Mouse (Mus musculus) limb, embryonic 15.5 days (tissue): Measurements from ENCODE around the gene Igsf23. TPM values are rescaled to one million over a fixed set of nuclear protein-coding genes. Genes with fewer than 3 reads are reported as not detected.

Source experiments
- ATAC-seq: fragments of 200-750 bp; cut with Nextera tagmentation; 2 replicates; pipeline ENCODE4 v1.8.0; 2017; ENCODE audit warnings: low read depth, moderate TSS enrichment; ENCODE audit not compliant: insufficient number of reproducible peaks, low FRiP score, low TSS enrichment
- H3K27ac ChIP-seq: fragments of 300-500 bp; sonication (generic); 2 replicates; pipeline ENCODE4 v1.5.1; 2015; ENCODE audit warnings: moderate library complexity, mild to moderate bottlenecking, inconsistent platforms
- H3K27me3 ChIP-seq: fragments of 300-500 bp; sonication (generic); 2 replicates; pipeline ENCODE4 v1.6.1; 2015; ENCODE audit warnings: inconsistent platforms
- H3K36me3 ChIP-seq: fragments of 300-500 bp; sonication (generic); 2 replicates; pipeline ENCODE4 v1.6.1; 2015; ENCODE audit warnings: inconsistent platforms
- H3K4me1 ChIP-seq: fragments of 300-500 bp; sonication (generic); 2 replicates; pipeline ENCODE4 v1.6.1; 2015; ENCODE audit warnings: inconsistent platforms
- H3K4me2 ChIP-seq: fragments of 300-500 bp; sonication (generic); 2 replicates; pipeline ENCODE4 v1.6.1; 2015; ENCODE audit warnings: mild to moderate bottlenecking, inconsistent platforms
- H3K4me3 ChIP-seq: fragments of 300-500 bp; sonication (generic); 2 replicates; pipeline ENCODE4 v1.5.1; 2015; ENCODE audit warnings: mild to moderate bottlenecking, inconsistent platforms
- H3K9ac ChIP-seq: fragments of 300-500 bp; sonication (generic); 2 replicates; pipeline ENCODE4 v1.6.1; 2015; ENCODE audit warnings: inconsistent platforms
- H3K9me3 ChIP-seq: fragments of 300-500 bp; sonication (generic); 2 replicates; pipeline ENCODE4 v1.6.1; 2016; ENCODE audit warnings: inconsistent platforms
- whole genome bisulfite sequencing: fragments of 180-500 bp; shearing (Covaris S2); methylation state at CpG from one replicate; pipeline ENCODE4 v1.1.7; 2015; 5-methylcytosine and 5-hydroxymethylcytosine counted together
- polyA plus RNA-seq: library from polyadenylated mRNA; unstranded; fragments of >200 nt; fragmentation: Nextera tagmentation; extraction: Ambion mirVana; gene quantifications from 2 replicates; pipeline ENCODE4 v1.2.1, GENCODE M21; 2015

Igsf23 gene
- polyA plus RNA-seq, 1 experiment from 2014 or later, result not detected

GRCm38 (mm10) chr7:19952320-19952986, 1.9 kb upstream of the Igsf23 start:
- no peak for ATAC-seq
- H3K4me3 ChIP-seq, result no peak overlapping the region
- no peaks in the 10 kb centered on the region for H3K4me1 ChIP-seq
- no peaks in the 10 kb centered on the region for H3K27me3 ChIP-seq
- H3K9ac ChIP-seq, result no peak overlapping the region
- no peak overlapping the region for H3K27ac ChIP-seq
- no peaks in the 10 kb centered on the region for H3K9me3 ChIP-seq
- WGBS, result 74% methylated on average over 10 of the region's 10 CpGs
- H3K4me2 ChIP-seq, result no peak overlapping the region
- H3K36me3 ChIP-seq, result no peaks in the 10 kb centered on the region

- no peaks in the 10 kb centered on the region for H3K36me3 ChIP-seq
- no peak overlapping the region for H3K4me2 ChIP-seq
- no peak overlapping the region for H3K4me3 ChIP-seq
- H3K27me3 ChIP-seq, result no peaks in the 10 kb centered on the region
- H3K27ac ChIP-seq, result no peak overlapping the region
- no peak overlapping the region for H3K9ac ChIP-seq
- H3K9me3 ChIP-seq, result no peaks in the 10 kb centered on the region
- H3K4me1 ChIP-seq, result no peaks in the 10 kb centered on the region
- WGBS, result 51% methylated on average over 10 of the region's 10 CpGs
- no peak for ATAC-seq
Measured at GRCm38 (mm10) chr7:19949996-19950395, 560 bp downstream of the Igsf23 start.

GRCm38 (mm10) chr7:19948956-19949355, 1.6 kb downstream of the Igsf23 start:
- Histone ChIP-seq H3K36me3 (no peaks in the 10 kb centered on the region), H3K9me3 (no peaks in the 10 kb centered on the region), H3K4me3 (no peak overlapping the region), H3K9ac (no peak overlapping the region), H3K4me2 (no peak overlapping the region), H3K4me1 (no peaks in the 10 kb centered on the region), H3K27me3 (no peaks in the 10 kb centered on the region), H3K27ac (no peak overlapping the region)
- ATAC-seq, result no peak
- 71% methylated on average over 12 of the region's 12 CpGs for WGBS

GRCm38 (mm10) chr7:19945821-19946515, 4.6 kb downstream of the Igsf23 start:
- no peaks in the 10 kb centered on the region for H3K27me3 ChIP-seq
- H3K9me3 ChIP-seq, result no peaks in the 10 kb centered on the region
- no peak overlapping the region for H3K4me2 ChIP-seq
- H3K4me3 ChIP-seq, result no peak overlapping the region
- WGBS, result 69% methylated on average over 13 of the region's 13 CpGs
- no peak for ATAC-seq
- H3K4me1 ChIP-seq, result no peaks in the 10 kb centered on the region
- no peak overlapping the region for H3K27ac ChIP-seq
- H3K9ac ChIP-seq, result no peak overlapping the region
- no peaks in the 10 kb centered on the region for H3K36me3 ChIP-seq

GRCm38 (mm10) chr7:19945201-19945600, 5.4 kb downstream of the Igsf23 start:
- H3K27ac ChIP-seq, result no peak overlapping the region
- H3K9ac ChIP-seq, result no peak overlapping the region
- H3K4me3 ChIP-seq, result no peak overlapping the region
- H3K4me1 ChIP-seq, result peaks cover 3% of the 10 kb centered on the region; the same call in 1 of the 2 replicates
- 88% methylated on average over 5 of the region's 5 CpGs for WGBS
- no peaks in the 10 kb centered on the region for H3K9me3 ChIP-seq
- no peak overlapping the region for H3K4me2 ChIP-seq
- no peak for ATAC-seq
- no peaks in the 10 kb centered on the region for H3K27me3 ChIP-seq
- no peaks in the 10 kb centered on the region for H3K36me3 ChIP-seq

GRCm38 (mm10) chr7:19944709-19945108, 5.8 kb downstream of the Igsf23 start:
- 88% methylated on average over 8 of the region's 8 CpGs for WGBS

GRCm38 (mm10) chr7:19940256-19940655, 10.3 kb downstream of the Igsf23 start:
- no peak overlapping the region for H3K9ac ChIP-seq
- H3K9me3 ChIP-seq, result no peaks in the 10 kb centered on the region
- peaks cover 8% of the 10 kb centered on the region for H3K4me1 ChIP-seq
- H3K36me3 ChIP-seq, result no peaks in the 10 kb centered on the region
- 15% methylated on average over 5 of the region's 6 CpGs for WGBS
- no peaks in the 10 kb centered on the region for H3K27me3 ChIP-seq
- peak overlapping the region; percentile 70 for H3K27ac ChIP-seq
- no peak overlapping the region for H3K4me2 ChIP-seq
- H3K4me3 ChIP-seq, result no peak overlapping the region
- no peak for ATAC-seq

More at GRCm38 (mm10) chr7:19944709-19945108, 5.8 kb downstream of the Igsf23 start:
- no peak for ATAC-seq
- H3K27ac ChIP-seq, result no peak overlapping the region
- H3K27me3 ChIP-seq, result no peaks in the 10 kb centered on the region
- no peak overlapping the region for H3K4me3 ChIP-seq
- H3K4me2 ChIP-seq, result no peak overlapping the region
- H3K36me3 ChIP-seq, result no peaks in the 10 kb centered on the region
- peaks cover 6% of the 10 kb centered on the region for H3K4me1 ChIP-seq
- H3K9ac ChIP-seq, result no peak overlapping the region
- H3K9me3 ChIP-seq, result no peaks in the 10 kb centered on the region

GRCm38 (mm10) chr7:19939555-19940235, 10.9 kb downstream of the Igsf23 start:
- H3K9me3 ChIP-seq, result no peaks in the 10 kb centered on the region
- no peak overlapping the region for H3K9ac ChIP-seq
- ATAC-seq, result peak; percentile 75
- no peak overlapping the region for H3K4me3 ChIP-seq
- peak overlapping the region; percentile 61 for H3K27ac ChIP-seq
- no peaks in the 10 kb centered on the region for H3K27me3 ChIP-seq
- no peaks in the 10 kb centered on the region for H3K36me3 ChIP-seq
- WGBS, result 50% methylated on average over 10 of the region's 12 CpGs
- peaks cover 8% of the 10 kb centered on the region for H3K4me1 ChIP-seq
- H3K4me2 ChIP-seq, result no peak overlapping the region

- no peaks in the 10 kb centered on the region for H3K27me3 ChIP-seq
- H3K9ac ChIP-seq, result no peak overlapping the region
- no peak overlapping the region for H3K4me2 ChIP-seq
- ATAC-seq, result no peak
- no peaks in the 10 kb centered on the region for H3K36me3 ChIP-seq
- no peak overlapping the region for H3K4me3 ChIP-seq
- H3K27ac ChIP-seq, result no peak overlapping the region
- H3K4me1 ChIP-seq, result peaks cover 19% of the 10 kb centered on the region
- WGBS, result 75% methylated on average over 11 of the region's 11 CpGs
- no peaks in the 10 kb centered on the region for H3K9me3 ChIP-seq
Measured at GRCm38 (mm10) chr7:19937229-19937821, 13.2 kb downstream of the Igsf23 start.

- ATAC-seq, result no peak
- no peaks in the 10 kb centered on the region for H3K36me3 ChIP-seq
- no peak overlapping the region for H3K4me3 ChIP-seq
- WGBS, result 48% methylated on average over 6 of the region's 6 CpGs
- H3K27me3 ChIP-seq, result peaks cover 9% of the 10 kb centered on the region; the same call in 1 of the 2 replicates
- H3K27ac ChIP-seq, result no peak overlapping the region
- no peaks in the 10 kb centered on the region for H3K9me3 ChIP-seq
- no peak overlapping the region for H3K9ac ChIP-seq
- peaks cover 20% of the 10 kb centered on the region for H3K4me1 ChIP-seq
- H3K4me2 ChIP-seq, result no peak overlapping the region
Measured at GRCm38 (mm10) chr7:19935961-19936360, 14.6 kb downstream of the Igsf23 start.

- no peaks in the 10 kb centered on the region for H3K9me3 ChIP-seq
- no peak overlapping the region for H3K27ac ChIP-seq
- H3K4me1 ChIP-seq, result peaks cover 18% of the 10 kb centered on the region
- no peak overlapping the region for H3K9ac ChIP-seq
- WGBS, result 69% methylated on average over 20 of the region's 20 CpGs
- H3K4me3 ChIP-seq, result no peak overlapping the region
- H3K27me3 ChIP-seq, result peaks cover 9% of the 10 kb centered on the region; the same call in 1 of the 2 replicates
- no peak overlapping the region for H3K4me2 ChIP-seq
- no peaks in the 10 kb centered on the region for H3K36me3 ChIP-seq
- ATAC-seq, result no peak
Measured at GRCm38 (mm10) chr7:19935171-19935751, 15.3 kb downstream of the Igsf23 start.
